Mouse (Mus musculus) intestine, embryonic 14.5 days (tissue): ENCODE results near the gene Eef1akmt2. TPM values are rescaled to one million over a fixed set of nuclear protein-coding genes. Genes with fewer than 3 reads are reported as not detected.

ENCODE experiments used
- ATAC-seq: fragments of 200-750 bp; cut with Nextera tagmentation; replicated peaks from 2 replicates; pipeline ENCODE4 v1.8.0; 2017; ENCODE audit warnings: low read depth, moderate number of reproducible peaks, moderate TSS enrichment, moderate library complexity; ENCODE audit not compliant: low FRiP score, low TSS enrichment
- DNase-seq: peaks from one replicate; pipeline ENCODE4 v3.0.0-alpha.2; 2018; ENCODE audit warnings: low spot score
- H3K27ac ChIP-seq: fragments of 300-500 bp; sonication (generic); 2 replicates; pipeline ENCODE4 v1.5.1; 2014; ENCODE audit warnings: low read depth, mild to moderate bottlenecking, control low read depth
- H3K27me3 ChIP-seq: fragments of 300-500 bp; sonication (generic); replicated peaks from 2 replicates; pipeline ENCODE4 v1.6.1; 2014; ENCODE audit warnings: low read length, control low read depth; ENCODE audit not compliant: control insufficient read depth, insufficient read depth
- H3K36me3 ChIP-seq: fragments of 300-500 bp; sonication (generic); 2 replicates; pipeline ENCODE4 v1.6.1; 2014; ENCODE audit warnings: low read length, control low read depth; ENCODE audit not compliant: control insufficient read depth, insufficient read depth
- H3K4me1 ChIP-seq: fragments of 300-500 bp; sonication (generic); replicated peaks from 2 replicates; pipeline ENCODE4 v1.6.1; 2014; ENCODE audit warnings: low read length, control low read depth, mixed read lengths; ENCODE audit not compliant: control insufficient read depth, insufficient read depth
- H3K4me2 ChIP-seq: fragments of 300-500 bp; sonication (generic); 2 replicates; pipeline ENCODE4 v1.6.1; 2014; ENCODE audit warnings: low read length
- H3K4me3 ChIP-seq: fragments of 300-500 bp; sonication (generic); 2 replicates; pipeline ENCODE4 v1.5.1; 2014; ENCODE audit warnings: low read depth, low read length, control low read depth, mixed read lengths
- H3K9ac ChIP-seq: fragments of 300-500 bp; sonication (generic); 2 replicates; pipeline ENCODE4 v1.6.1; 2014; ENCODE audit warnings: mild to moderate bottlenecking, low read length
- H3K9me3 ChIP-seq: fragments of 300-500 bp; sonication (generic); 2 replicates; pipeline ENCODE4 v1.6.1; 2016; ENCODE audit warnings: low read length, control low read depth; ENCODE audit not compliant: control insufficient read depth
- WGBS: fragments of 180-500 bp; shearing (Covaris S2); extraction: QIAGEN DNeasy Blood & Tissue Kit; methylation state at CpG from one replicate; pipeline ENCODE4 v1.1.7; 2014; 5-methylcytosine and 5-hydroxymethylcytosine counted together
- polyA plus RNA-seq: library from polyadenylated mRNA; unstranded; fragments of >200 nt; fragmentation: Nextera tagmentation; extraction: Ambion mirVana; gene quantifications from 2 replicates; pipeline ENCODE4 v1.2.1, GENCODE M21; 2014

Eef1akmt2 gene
- 59.6 and 69.8 TPM in 2 replicates for polyA plus RNA-seq

GRCm38 (mm10) chr7:132852173-132852844, at the start of gene Eef1akmt2:
TSS of gene Eef1akmt2 (minus strand) at chr7:132852673.
- Histone ChIP-seq H3K9ac (peak within 1 kb of the TSS; percentile 84), H3K4me3 (peak within 1 kb of the TSS; percentile 67), H3K27me3 (no peaks in the 10 kb centered on the region), H3K27ac (peak within 1 kb of the TSS; percentile 94), H3K4me2 (peak within 1 kb of the TSS; percentile 76), H3K9me3 (no peaks in the 10 kb centered on the region), H3K4me1 (0 out of 2 replicates have a peak, but pooled peaks cover 5% of the 10 kb centered on the region), H3K36me3 (peaks cover 32% of the 10 kb centered on the region)
- ATAC-seq = peak; percentile 95
- WGBS = under 1% methylated on average over 37 of the region's 37 CpGs
- DNase-seq = peak; percentile 93

- Histone ChIP-seq H3K27me3 (no peaks in the 10 kb centered on the region), H3K36me3 (no peaks in the 10 kb centered on the region), H3K4me2 (no peak overlapping the region), H3K4me3 (no peak overlapping the region), H3K9ac (no peak overlapping the region), H3K9me3 (no peaks in the 10 kb centered on the region), H3K27ac (no peak overlapping the region), H3K4me1 (no peaks in the 10 kb centered on the region)
- ATAC-seq = peak; percentile 58; the same call in 1 of the 2 replicates
- no peak for DNase-seq
- 51% methylated on average over 2 of the region's 2 CpGs for WGBS
These were observed 48.5 kb upstream of the Eef1akmt2 start for GRCm38 (mm10) chr7:132900826-132901531.

- no peaks in the 10 kb centered on the region for H3K36me3 ChIP-seq
- H3K9ac ChIP-seq = no peak overlapping the region
- no peak overlapping the region for H3K4me3 ChIP-seq
- H3K27me3 ChIP-seq = no peaks in the 10 kb centered on the region
- 90% methylated on average over 2 of the region's 2 CpGs for WGBS
- no peaks in the 10 kb centered on the region for H3K9me3 ChIP-seq
- DNase-seq (no peak), ATAC-seq (no peak)
- no peak overlapping the region for H3K27ac ChIP-seq
- H3K4me1 ChIP-seq = no peaks in the 10 kb centered on the region
- no peak overlapping the region for H3K4me2 ChIP-seq
These were observed 45.8 kb upstream of the Eef1akmt2 start for GRCm38 (mm10) chr7:132898234-132898633.

- no peak overlapping the region for H3K27ac ChIP-seq
- no peak for DNase-seq
- no peaks in the 10 kb centered on the region for H3K4me1 ChIP-seq
- H3K36me3 ChIP-seq = no peaks in the 10 kb centered on the region
- H3K4me3 ChIP-seq = no peak overlapping the region
- H3K4me2 ChIP-seq = no peak overlapping the region
- 78% methylated on average over 10 of the region's 10 CpGs for WGBS
- no peaks in the 10 kb centered on the region for H3K9me3 ChIP-seq
- ATAC-seq = no peak
- H3K27me3 ChIP-seq = no peaks in the 10 kb centered on the region
- no peak overlapping the region for H3K9ac ChIP-seq
These were observed 44.8 kb upstream of the Eef1akmt2 start for GRCm38 (mm10) chr7:132897258-132897657.

GRCm38 (mm10) chr7:132896206-132896815, 43.8 kb upstream of the Eef1akmt2 start:
- 84% methylated on average over 9 of the region's 9 CpGs for WGBS
- Histone ChIP-seq H3K9me3 (no peaks in the 10 kb centered on the region), H3K27ac (no peak overlapping the region), H3K27me3 (no peaks in the 10 kb centered on the region), H3K4me1 (no peaks in the 10 kb centered on the region), H3K4me2 (no peak overlapping the region), H3K9ac (no peak overlapping the region), H3K36me3 (no peaks in the 10 kb centered on the region), H3K4me3 (no peak overlapping the region)
- no peak for ATAC-seq
- no peak for DNase-seq

GRCm38 (mm10) chr7:132894841-132895555, 42.5 kb upstream of the Eef1akmt2 start:
- 64% methylated on average over 7 of the region's 7 CpGs for WGBS
- Histone ChIP-seq H3K9me3 (no peaks in the 10 kb centered on the region), H3K4me1 (no peaks in the 10 kb centered on the region), H3K4me3 (no peak overlapping the region), H3K27me3 (no peaks in the 10 kb centered on the region), H3K9ac (no peak overlapping the region), H3K36me3 (no peaks in the 10 kb centered on the region), H3K4me2 (no peak overlapping the region), H3K27ac (no peak overlapping the region)
- DNase-seq (no peak), ATAC-seq (no peak)

- DNase-seq (no peak), ATAC-seq (no peak)
- no peak overlapping the region for H3K27ac ChIP-seq
- H3K9ac ChIP-seq = no peak overlapping the region
- H3K36me3 ChIP-seq = no peaks in the 10 kb centered on the region
- no peaks in the 10 kb centered on the region for H3K27me3 ChIP-seq
- 87% methylated on average over 1 of the region's 1 CpGs for WGBS
- no peak overlapping the region for H3K4me2 ChIP-seq
- H3K4me1 ChIP-seq = no peaks in the 10 kb centered on the region
- H3K9me3 ChIP-seq = no peaks in the 10 kb centered on the region
- H3K4me3 ChIP-seq = no peak overlapping the region
These were observed 40.9 kb upstream of the Eef1akmt2 start for GRCm38 (mm10) chr7:132893336-132893735.

- Histone ChIP-seq H3K4me3 (no peak overlapping the region), H3K27me3 (no peaks in the 10 kb centered on the region), H3K27ac (no peak overlapping the region), H3K4me2 (no peak overlapping the region), H3K9ac (no peak overlapping the region), H3K4me1 (no peaks in the 10 kb centered on the region), H3K9me3 (no peaks in the 10 kb centered on the region), H3K36me3 (no peaks in the 10 kb centered on the region)
- WGBS = 63% methylated on average over 7 of the region's 7 CpGs
- ATAC-seq (no peak), DNase-seq (no peak)
These were observed 40.3 kb upstream of the Eef1akmt2 start for GRCm38 (mm10) chr7:132892806-132893205.
